Mouse (Mus musculus) ES-E14 (cell line): ENCODE results near the gene Wdr83.

Experiments used
- CHD2 ChIP-seq: IDR thresholded peaks from 2 replicates; pipeline ENCODE4 v1.6.1; 2014; ENCODE audit warnings: mild to moderate bottlenecking, low read depth, low read length, inconsistent platforms
- HCFC1 ChIP-seq: IDR thresholded peaks from 2 replicates; pipeline ENCODE4 v1.6.1; 2012; ENCODE audit warnings: low read length, inconsistent platforms, borderline replicate concordance; ENCODE audit not compliant: insufficient read depth
- MAFK ChIP-seq: IDR thresholded peaks from 2 replicates; pipeline ENCODE4 v1.6.1; 2014; ENCODE audit warnings: mild to moderate bottlenecking, low read depth, low read length, inconsistent platforms; ENCODE audit not compliant: insufficient read depth

- TF ChIP-seq CHD2, result no peak
- no peak for TF ChIP-seq MAFK
- TF ChIP-seq HCFC1, result no peak
Measured at GRCm38 (mm10) chr8:85029271-85029670, 51.8 kb downstream of the Wdr83 start.
